Mouse (Mus musculus) stomach, postnatal 0 days (tissue): ENCODE measurements around the gene Spesp1.

ENCODE experiments used
- CTCF ChIP-seq: IDR thresholded peaks from 2 replicates; pipeline ENCODE4 v1.5.1; 2016; ENCODE audit warnings: antibody characterized with exemption, low read depth, mild to moderate bottlenecking, moderate library complexity
- EP300 ChIP-seq: optimal IDR thresholded peaks from 2 replicates; pipeline ENCODE3; 2016; ENCODE audit warnings: antibody characterized with exemption

GRCm38 (mm10) chr9:62231046-62231445, 51.0 kb downstream of the Spesp1 start:
- no peak for TF ChIP-seq CTCF
- no peak for TF ChIP-seq EP300
